Mouse (Mus musculus) intestine, embryonic 14.5 days (tissue): ENCODE measurements around the gene Sgsh. TPM values are rescaled to one million over a fixed set of nuclear protein-coding genes. Genes with fewer than 3 reads are reported as not detected.
A peak's percentile ranks its signal among the peaks of the same experiment; 100 is the strongest.

Source experiments
- ATAC-seq: fragments of 200-750 bp; cut with Nextera tagmentation; replicated peaks from 2 replicates; pipeline ENCODE4 v1.8.0; 2017; ENCODE audit warnings: low read depth, moderate number of reproducible peaks, moderate TSS enrichment, moderate library complexity; ENCODE audit not compliant: low FRiP score, low TSS enrichment
- DNase-seq: peaks from one replicate; pipeline ENCODE4 v3.0.0-alpha.2; 2018; ENCODE audit warnings: low spot score
- H3K27ac ChIP-seq: fragments of 300-500 bp; sonication (generic); 2 replicates; pipeline ENCODE4 v1.5.1; 2014; ENCODE audit warnings: low read depth, mild to moderate bottlenecking, control low read depth
- H3K27me3 ChIP-seq: fragments of 300-500 bp; sonication (generic); replicated peaks from 2 replicates; pipeline ENCODE4 v1.6.1; 2014; ENCODE audit warnings: low read length, control low read depth; ENCODE audit not compliant: control insufficient read depth, insufficient read depth
- H3K36me3 ChIP-seq: fragments of 300-500 bp; sonication (generic); 2 replicates; pipeline ENCODE4 v1.6.1; 2014; ENCODE audit warnings: low read length, control low read depth; ENCODE audit not compliant: control insufficient read depth, insufficient read depth
- H3K4me1 ChIP-seq: fragments of 300-500 bp; sonication (generic); replicated peaks from 2 replicates; pipeline ENCODE4 v1.6.1; 2014; ENCODE audit warnings: low read length, control low read depth, mixed read lengths; ENCODE audit not compliant: control insufficient read depth, insufficient read depth
- H3K4me2 ChIP-seq: fragments of 300-500 bp; sonication (generic); 2 replicates; pipeline ENCODE4 v1.6.1; 2014; ENCODE audit warnings: low read length
- H3K4me3 ChIP-seq: fragments of 300-500 bp; sonication (generic); 2 replicates; pipeline ENCODE4 v1.5.1; 2014; ENCODE audit warnings: low read depth, low read length, control low read depth, mixed read lengths
- H3K9ac ChIP-seq: fragments of 300-500 bp; sonication (generic); 2 replicates; pipeline ENCODE4 v1.6.1; 2014; ENCODE audit warnings: mild to moderate bottlenecking, low read length
- H3K9me3 ChIP-seq: fragments of 300-500 bp; sonication (generic); 2 replicates; pipeline ENCODE4 v1.6.1; 2016; ENCODE audit warnings: low read length, control low read depth; ENCODE audit not compliant: control insufficient read depth
- WGBS: fragments of 180-500 bp; shearing (Covaris S2); extraction: QIAGEN DNeasy Blood & Tissue Kit; methylation state at CpG from one replicate; pipeline ENCODE4 v1.1.7; 2014; 5-methylcytosine and 5-hydroxymethylcytosine counted together
- polyA plus RNA-seq: library from polyadenylated mRNA; unstranded; fragments of >200 nt; fragmentation: Nextera tagmentation; extraction: Ambion mirVana; gene quantifications from 2 replicates; pipeline ENCODE4 v1.2.1, GENCODE M21; 2014

Sgsh gene
- polyA plus RNA-seq, 1 experiment from 2014 or later = 7.5 TPM

DNA sequence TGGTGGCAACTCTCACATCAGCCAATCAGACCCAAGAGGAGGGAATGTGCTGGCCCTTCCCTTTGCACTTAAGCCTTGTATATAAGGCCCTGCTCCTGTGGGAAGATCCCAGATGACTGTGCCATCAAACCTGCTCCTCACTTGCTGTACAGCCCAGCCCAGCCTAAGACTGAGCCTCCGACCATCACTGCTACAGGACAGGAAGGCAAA, 47.8 kb downstream of the Sgsh start, which contains the start of gene Card14:
TSS of gene Card14 (plus strand) at position 111 of the 210 bp plus-strand sequence.
- Histone ChIP-seq H3K4me1 (no peaks in the 10 kb centered on the region), H3K9ac (no peak within 1 kb of the TSS), H3K27ac (no peak within 1 kb of the TSS), H3K27me3 (no peaks in the 10 kb centered on the region), H3K4me3 (no peak within 1 kb of the TSS), H3K9me3 (no peaks in the 10 kb centered on the region), H3K36me3 (no peaks in the 10 kb centered on the region), H3K4me2 (no peak within 1 kb of the TSS)
- 44% methylated on average over 1 of the region's 1 CpGs for whole genome bisulfite sequencing
- DNase-seq = no peak
- ATAC-seq = no peak

GRCm38 (mm10) chr11:119306762-119307657, 48.3 kb downstream of the Sgsh start:
- no peaks in the 10 kb centered on the region for H3K36me3 ChIP-seq
- no peak overlapping the region for H3K4me2 ChIP-seq
- 57% methylated on average over 13 of the region's 13 CpGs for WGBS
- H3K4me1 ChIP-seq = no peaks in the 10 kb centered on the region
- DNase-seq = no peak
- H3K9ac ChIP-seq = no peak overlapping the region
- H3K27ac ChIP-seq = no peak overlapping the region
- H3K4me3 ChIP-seq = no peak overlapping the region
- no peak for ATAC-seq
- H3K27me3 ChIP-seq = no peaks in the 10 kb centered on the region
- no peaks in the 10 kb centered on the region for H3K9me3 ChIP-seq

DNA sequence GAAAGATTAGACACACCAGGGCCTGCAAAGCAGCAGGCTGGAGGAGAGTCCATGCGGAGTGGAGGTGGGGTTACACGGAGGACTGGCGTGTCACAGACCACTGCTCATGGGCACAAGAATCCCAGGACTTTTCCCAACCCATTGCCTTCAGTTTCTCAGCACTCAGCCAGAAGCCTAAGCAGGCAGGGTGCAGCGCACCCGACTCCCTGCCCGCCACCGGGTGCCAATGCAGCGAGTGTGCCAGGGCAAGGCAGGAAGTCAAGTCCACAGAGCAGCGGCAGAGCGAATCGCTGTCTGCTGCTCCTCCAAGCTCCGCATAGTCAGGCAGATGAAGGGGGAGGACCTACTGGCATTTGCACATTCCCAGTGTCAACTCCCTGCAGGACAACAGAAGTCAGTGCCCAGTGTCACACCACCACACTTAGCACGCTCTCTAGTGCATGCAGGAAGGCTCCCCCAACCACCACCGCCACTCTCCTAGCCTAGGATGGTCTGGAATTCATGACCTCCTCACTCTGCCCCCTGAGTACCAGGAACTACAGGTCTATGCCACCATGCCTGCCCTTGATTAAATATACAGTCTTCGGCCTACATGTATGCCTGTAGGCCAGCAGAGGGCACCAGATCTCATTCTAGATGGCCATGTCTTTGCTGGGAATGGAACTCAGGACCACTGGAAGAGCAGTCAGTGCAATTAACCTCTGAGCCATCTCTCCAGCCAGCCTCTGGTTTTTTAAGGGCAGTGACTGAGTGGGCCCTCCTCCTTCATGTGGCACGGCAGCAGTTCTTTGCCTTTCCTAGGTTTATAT, 50.2 kb downstream of the Sgsh start:
- no peak overlapping the region for H3K4me2 ChIP-seq
- H3K9me3 ChIP-seq = no peaks in the 10 kb centered on the region
- H3K4me3 ChIP-seq = no peak overlapping the region
- no peak overlapping the region for H3K9ac ChIP-seq
- no peaks in the 10 kb centered on the region for H3K36me3 ChIP-seq
- H3K4me1 ChIP-seq = peaks cover 6% of the 10 kb centered on the region
- no peaks in the 10 kb centered on the region for H3K27me3 ChIP-seq
- H3K27ac ChIP-seq = no peak overlapping the region
- 44% methylated on average over 16 of the region's 16 CpGs for WGBS
- no peak for ATAC-seq
- peak; percentile 76 for DNase-seq

DNA sequence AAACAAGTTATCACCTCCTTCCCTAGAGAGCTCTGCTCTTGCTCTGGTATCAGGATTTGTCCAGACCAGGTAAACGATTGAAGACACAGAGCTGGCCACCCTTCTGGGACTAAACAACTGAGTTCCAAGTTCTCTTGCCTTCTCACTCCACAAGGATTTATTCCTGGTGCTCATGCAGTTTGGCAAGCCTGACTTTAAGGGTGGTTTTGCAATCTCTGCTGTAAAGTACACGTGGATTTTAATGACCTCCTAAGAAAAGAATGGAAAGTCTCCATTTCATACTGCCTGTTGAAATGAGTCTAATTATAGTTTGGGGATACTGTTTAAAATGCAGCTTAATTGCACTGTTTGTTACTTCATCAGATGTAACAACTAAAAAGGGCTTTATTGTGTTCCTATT, 54.4 kb downstream of the Sgsh start:
- no peaks in the 10 kb centered on the region for H3K27me3 ChIP-seq
- H3K36me3 ChIP-seq = peaks cover 25% of the 10 kb centered on the region
- H3K27ac ChIP-seq = no peak overlapping the region
- WGBS = 22% methylated on average over 2 of the region's 2 CpGs
- H3K4me2 ChIP-seq = peak overlapping the region; percentile 87
- no peaks in the 10 kb centered on the region for H3K9me3 ChIP-seq
- peak overlapping the region; percentile 94 for H3K4me3 ChIP-seq
- H3K9ac ChIP-seq = no peak overlapping the region
- no peak for DNase-seq
- no peak for ATAC-seq
- H3K4me1 ChIP-seq = peaks cover 14% of the 10 kb centered on the region

GRCm38 (mm10) chr11:119300246-119300935, 54.9 kb downstream of the Sgsh start:
- ATAC-seq = no peak
- H3K9me3 ChIP-seq = no peaks in the 10 kb centered on the region
- H3K36me3 ChIP-seq = peaks cover 31% of the 10 kb centered on the region
- peak; percentile 99 for DNase-seq
- H3K4me1 ChIP-seq = peaks cover 14% of the 10 kb centered on the region
- H3K4me3 ChIP-seq = peak overlapping the region; percentile 94
- peak overlapping the region; percentile 99 for H3K9ac ChIP-seq
- peak overlapping the region; percentile 92 for H3K27ac ChIP-seq
- H3K27me3 ChIP-seq = no peaks in the 10 kb centered on the region
- 1% methylated on average over 31 of the region's 31 CpGs for WGBS
- H3K4me2 ChIP-seq = peak overlapping the region; percentile 87

- no peaks in the 10 kb centered on the region for H3K9me3 ChIP-seq
- peaks cover 14% of the 10 kb centered on the region for H3K4me1 ChIP-seq
- peak within 1 kb of the TSS; percentile 92 for H3K27ac ChIP-seq
- WGBS = under 1% methylated on average over 89 of the region's 89 CpGs
- peak within 1 kb of the TSS; percentile 94 for H3K4me3 ChIP-seq
- DNase-seq (no peak), ATAC-seq (peak; percentile 91)
- peaks cover 39% of the 10 kb centered on the region for H3K36me3 ChIP-seq
- peak within 1 kb of the TSS; percentile 87 for H3K4me2 ChIP-seq
- no peaks in the 10 kb centered on the region for H3K27me3 ChIP-seq
- H3K9ac ChIP-seq = peak within 1 kb of the TSS; percentile 99
Measured at GRCm38 (mm10) chr11:119299391-119300245, 55.7 kb downstream of the Sgsh start, which contains the start of gene Eif4a3. Gene Eif4a3, minus strand, starts transcription at chr11:119300089.

GRCm38 (mm10) chr11:119298917-119299316, 56.4 kb downstream of the Sgsh start:
- peak overlapping the region; percentile 73 for H3K4me2 ChIP-seq
- DNase-seq (no peak), ATAC-seq (no peak)
- WGBS = 11% methylated on average over 7 of the region's 7 CpGs
- H3K27ac ChIP-seq = 0 out of 2 replicates have a peak overlapping the region, but pooled peaks have one; percentile 92
- peak overlapping the region; percentile 94 for H3K4me3 ChIP-seq
- H3K9ac ChIP-seq = peak overlapping the region; percentile 99
- H3K4me1 ChIP-seq = peaks cover 14% of the 10 kb centered on the region
- no peaks in the 10 kb centered on the region for H3K27me3 ChIP-seq
- no peaks in the 10 kb centered on the region for H3K9me3 ChIP-seq
- H3K36me3 ChIP-seq = peaks cover 46% of the 10 kb centered on the region

GRCm38 (mm10) chr11:119297996-119298395, 57.3 kb downstream of the Sgsh start:
- peak overlapping the region; percentile 73; the same call in 1 of the 2 replicates for H3K4me2 ChIP-seq
- DNase-seq = no peak
- 0 out of 2 replicates have a peak overlapping the region, but pooled peaks have one; percentile 5 for H3K9ac ChIP-seq
- peaks cover 14% of the 10 kb centered on the region for H3K4me1 ChIP-seq
- H3K4me3 ChIP-seq = no peak overlapping the region
- no peaks in the 10 kb centered on the region for H3K27me3 ChIP-seq
- H3K27ac ChIP-seq = no peak overlapping the region
- no peaks in the 10 kb centered on the region for H3K9me3 ChIP-seq
- H3K36me3 ChIP-seq = peaks cover 55% of the 10 kb centered on the region
- 84% methylated on average over 6 of the region's 6 CpGs for WGBS
- no peak for ATAC-seq
